Mouse (Mus musculus) cerebellum, postnatal 10 days (tissue): ENCODE data around the gene Il31.
A peak's percentile ranks its signal among the peaks of the same experiment; 100 is the strongest.
"Not testable (repeated sequence)": the region's sequence is repeated elsewhere in the genome, so short reads cannot be mapped to it uniquely, and the experiment has no call there.

Experiments used
- DNase-seq, 2 experiments: peaks; one replicate each; pipeline ENCODE4 v3.0.0; 2021; ENCODE audit warnings: mixed read lengths in 2 of 2

Il31 gene

GRCm38 (mm10) chr5:123489112-123489785 is at the start of gene Il31, which contains the start of gene Lrrc43:
Gene Il31, minus strand, starts transcription at chr5:123489489.
Gene Lrrc43, plus strand, starts transcription at chr5:123489305.
- DNase-seq, result peak; percentile 53 to 68

- no peak for DNase-seq
These were observed 44.5 kb upstream of the Il31 start for GRCm38 (mm10) chr5:123533801-123534200.

- no peak for DNase-seq
These were observed 40.8 kb upstream of the Il31 start for GRCm38 (mm10) chr5:123530056-123530455.

GRCm38 (mm10) chr5:123528641-123529040 is 39.4 kb upstream of the Il31 start:
- DNase-seq, result no peak

- DNase-seq, result no peak
These were observed 36.7 kb upstream of the Il31 start for GRCm38 (mm10) chr5:123525916-123526495.

- DNase-seq, result no peak
These were observed 36.0 kb upstream of the Il31 start, which contains the start of gene Gm49027 for GRCm38 (mm10) chr5:123525281-123525680. Gene Gm49027, minus strand, starts transcription at chr5:123525488.

GRCm38 (mm10) chr5:123524393-123524750 is 35.1 kb upstream of the Il31 start:
- no peak for DNase-seq

- DNase-seq, result peak; percentile 99
These were observed 34.6 kb upstream of the Il31 start, which contains the start of gene Diablo for GRCm38 (mm10) chr5:123523692-123524392. Gene Diablo, minus strand, starts transcription at chr5:123524176.

- DNase-seq, result no peak
These were observed 32.9 kb upstream of the Il31 start for GRCm38 (mm10) chr5:123522166-123522565.

- no peak for DNase-seq
These were observed 32.3 kb upstream of the Il31 start for GRCm38 (mm10) chr5:123521621-123522020.

GRCm38 (mm10) chr5:123520666-123521065 is 31.4 kb upstream of the Il31 start:
- DNase-seq, result no peak

- no peak for DNase-seq
These were observed 25.6 kb upstream of the Il31 start for GRCm38 (mm10) chr5:123514871-123515270.

- no peak for DNase-seq
These were observed 22.8 kb upstream of the Il31 start for GRCm38 (mm10) chr5:123512102-123512501.

- not testable (repeated sequence) for DNase-seq
These were observed 22.1 kb upstream of the Il31 start for GRCm38 (mm10) chr5:123511426-123511825.

- DNase-seq, result no peak
These were observed 20.9 kb upstream of the Il31 start, which contains the start of gene B3gnt4 for GRCm38 (mm10) chr5:123510160-123510559. Gene B3gnt4, plus strand, starts transcription at chr5:123510460.

- DNase-seq, result no peak
These were observed 19.6 kb upstream of the Il31 start for GRCm38 (mm10) chr5:123508921-123509320.

GRCm38 (mm10) chr5:123507936-123508723 is 18.8 kb upstream of the Il31 start:
- DNase-seq, result peak; percentile 88 to 91

- no peak for DNase-seq
These were observed 12.7 kb upstream of the Il31 start for GRCm38 (mm10) chr5:123501973-123502372.

GRCm38 (mm10) chr5:123499717-123500116 is 10.4 kb upstream of the Il31 start:
- DNase-seq, result peak; percentile 73 to 75

- no peak for DNase-seq
These were observed 646 bp upstream of the Il31 start for GRCm38 (mm10) chr5:123489935-123490334.

- no peak for DNase-seq
These were observed 1.5 kb downstream of the Il31 start for GRCm38 (mm10) chr5:123487659-123488395.

- no peak for DNase-seq
These were observed 15.5 kb downstream of the Il31 start for GRCm38 (mm10) chr5:123473817-123474216.
